Mouse (Mus musculus) layer of hippocampus, adult 11-12 months (tissue): ENCODE measurements around the gene Galnt10.
A peak's percentile ranks its signal among the peaks of the same experiment; 100 is the strongest.
"Not testable (repeated sequence)": the region's sequence is repeated elsewhere in the genome, so short reads cannot be mapped to it uniquely, and the experiment has no call there.

Source experiments
- DNase-seq: peaks from one replicate; pipeline ENCODE4 v3.0.0; 2022; ENCODE audit warnings: low spot score

Galnt10 gene

GRCm38 (mm10) chr11:57790866-57791535, 145.8 kb downstream of the Galnt10 start:
- no peak for DNase-seq

DNA sequence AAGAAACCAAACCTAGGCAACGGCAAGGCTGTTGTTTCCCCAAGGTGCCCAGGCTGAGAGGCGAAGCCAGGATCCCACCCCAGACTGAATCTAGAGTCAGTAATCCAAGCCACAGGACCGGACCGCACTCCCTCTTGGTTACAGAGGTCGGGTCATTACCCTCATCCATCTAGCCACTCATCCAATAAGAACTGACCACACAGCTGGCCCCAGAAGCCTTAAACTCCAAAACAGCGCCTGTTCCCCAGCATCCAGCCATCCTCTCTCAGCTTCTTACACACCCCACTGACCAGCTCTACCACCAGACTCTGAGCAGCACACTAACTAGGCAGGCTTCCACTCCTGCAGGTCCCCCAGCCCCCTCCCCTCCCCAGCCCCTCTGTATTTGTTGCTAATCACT, 149.8 kb downstream of the Galnt10 start:
- no peak for DNase-seq

DNA sequence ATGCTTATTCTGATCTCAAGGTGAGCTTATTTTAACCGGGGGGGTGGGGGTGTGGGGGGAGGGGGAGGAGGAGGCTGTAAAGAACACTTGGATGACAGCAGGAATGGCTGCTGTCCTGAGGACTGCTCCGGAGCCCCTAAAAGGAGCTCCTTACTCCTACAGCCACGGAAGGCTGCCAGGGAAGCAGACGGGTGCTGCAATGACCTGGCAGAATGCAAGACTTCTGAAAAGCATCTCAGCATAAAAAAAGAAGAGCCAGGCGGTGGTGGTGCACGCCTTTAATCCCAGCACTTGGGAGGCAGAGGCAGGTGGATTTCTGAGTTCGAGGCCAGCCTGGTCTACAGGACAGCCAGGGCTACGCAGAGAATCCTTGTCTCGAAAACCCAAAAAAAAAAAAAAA, 152.6 kb downstream of the Galnt10 start:
- DNase-seq: no peak

DNA sequence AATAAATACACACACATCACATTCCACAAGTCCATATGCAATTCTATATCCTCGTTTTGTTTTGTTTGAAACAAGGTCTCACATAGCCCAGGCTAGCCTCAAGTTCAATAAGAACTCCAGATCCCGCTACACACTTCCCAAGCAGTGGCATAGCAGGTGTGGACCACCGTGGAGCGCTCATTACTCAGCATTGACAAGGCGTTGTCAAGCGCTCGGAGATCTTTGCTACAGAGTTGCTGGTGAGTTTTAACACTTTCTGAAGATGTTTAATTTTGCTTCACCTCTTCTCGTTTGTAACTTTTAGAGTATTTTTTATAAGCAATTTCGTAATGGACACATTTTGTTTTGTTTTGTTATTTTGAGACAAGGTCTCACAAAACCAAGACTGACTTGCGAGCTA, 154.2 kb downstream of the Galnt10 start:
- no peak for DNase-seq

DNA sequence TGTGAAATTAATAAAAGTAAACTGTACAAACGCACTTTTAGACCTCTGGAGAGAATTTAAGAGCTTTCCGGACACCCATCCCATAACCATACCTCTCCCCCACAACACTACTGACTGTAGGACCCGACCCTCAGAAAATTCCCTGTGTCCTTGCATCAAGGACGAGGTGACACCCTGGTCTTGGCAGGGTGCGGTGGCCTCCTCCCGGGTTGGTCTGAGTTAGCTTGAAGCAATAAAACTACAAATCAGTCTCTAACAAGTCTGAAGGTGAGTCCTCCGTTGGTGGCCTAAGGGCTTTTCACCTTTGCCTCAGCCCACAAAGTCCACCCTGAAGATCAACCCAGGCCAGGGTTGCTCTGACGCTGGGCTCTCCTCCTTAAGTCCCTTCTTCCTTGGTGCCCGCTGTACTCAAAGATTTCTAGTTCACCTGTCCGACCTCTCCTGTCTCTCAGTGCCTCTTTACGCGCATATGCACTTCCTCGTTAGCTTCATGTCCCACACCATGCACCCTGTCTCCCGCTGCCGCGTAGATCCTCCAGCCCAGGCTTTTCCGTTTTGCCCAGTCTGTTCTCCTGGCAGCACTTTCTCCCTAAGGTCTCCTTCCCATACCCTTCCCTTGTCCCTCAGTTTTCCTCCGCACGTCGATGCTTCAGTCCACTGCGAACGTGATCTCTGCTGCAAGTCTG, 155.2 kb downstream of the Galnt10 start:
- no peak for DNase-seq

DNA sequence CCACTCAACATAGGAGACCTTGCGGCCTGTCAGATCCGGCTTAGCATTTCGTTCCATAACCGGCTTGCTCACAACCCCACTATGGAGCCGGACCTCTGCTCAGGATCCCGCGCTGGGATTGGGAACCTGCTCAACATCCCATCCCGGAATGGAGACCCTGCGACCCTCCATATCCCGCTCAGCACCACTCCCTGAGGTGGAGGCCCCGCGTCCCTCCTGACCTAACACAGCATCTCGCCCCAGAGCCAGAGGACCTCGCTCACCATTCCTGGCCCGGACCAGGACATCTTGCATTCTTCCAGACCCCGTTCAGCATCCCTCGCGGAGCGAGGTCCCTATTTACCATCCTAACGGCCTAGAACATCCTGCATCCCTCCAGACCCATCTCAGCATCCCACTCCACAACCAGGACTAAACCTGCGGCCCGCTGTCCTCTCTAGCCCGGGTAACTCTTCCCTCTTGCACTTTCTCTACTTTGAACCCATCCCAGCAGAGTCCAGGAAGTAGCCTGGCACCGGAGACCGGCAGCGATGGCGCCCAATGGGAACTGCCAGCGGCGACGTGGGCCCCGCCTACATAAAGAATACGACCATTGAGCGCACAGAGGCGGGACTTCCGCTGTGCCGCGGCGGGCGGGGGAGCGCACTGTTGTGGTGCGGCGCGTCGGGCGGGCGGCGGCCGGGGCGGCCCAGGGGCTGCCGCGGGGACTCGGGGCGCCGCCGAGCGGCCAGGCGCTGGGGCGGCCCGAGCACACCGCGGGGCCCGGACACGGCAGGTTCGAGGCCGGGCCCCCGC, 155.9 kb downstream of the Galnt10 start, which contains the start of gene Sap30l:
Sap30l (plus strand) TSS at position 667 of the 795 bp plus-strand sequence.
- DNase-seq: peak; percentile 97

- peak; percentile 37 for DNase-seq
Measured at GRCm38 (mm10) chr11:57801766-57802510, 156.7 kb downstream of the Galnt10 start.

DNA sequence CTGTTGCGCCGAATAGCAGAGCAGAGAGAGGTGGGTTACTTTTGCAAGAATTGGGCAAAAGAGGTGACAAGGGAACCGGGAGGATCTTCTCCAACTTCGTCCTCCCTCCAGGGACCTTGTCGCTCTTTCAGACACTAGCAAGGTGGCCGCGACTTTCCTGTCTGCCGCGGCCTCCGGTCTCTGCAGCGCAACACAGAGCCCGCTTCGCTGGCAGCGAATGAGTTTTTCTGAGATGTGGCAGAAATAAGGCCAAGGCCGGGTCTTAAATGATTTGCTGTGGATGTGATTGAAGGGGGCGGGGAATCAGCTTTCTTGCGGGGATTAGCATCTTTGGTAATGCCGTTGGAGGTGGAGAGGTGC, 157.2 kb downstream of the Galnt10 start:
- no peak for DNase-seq

DNA sequence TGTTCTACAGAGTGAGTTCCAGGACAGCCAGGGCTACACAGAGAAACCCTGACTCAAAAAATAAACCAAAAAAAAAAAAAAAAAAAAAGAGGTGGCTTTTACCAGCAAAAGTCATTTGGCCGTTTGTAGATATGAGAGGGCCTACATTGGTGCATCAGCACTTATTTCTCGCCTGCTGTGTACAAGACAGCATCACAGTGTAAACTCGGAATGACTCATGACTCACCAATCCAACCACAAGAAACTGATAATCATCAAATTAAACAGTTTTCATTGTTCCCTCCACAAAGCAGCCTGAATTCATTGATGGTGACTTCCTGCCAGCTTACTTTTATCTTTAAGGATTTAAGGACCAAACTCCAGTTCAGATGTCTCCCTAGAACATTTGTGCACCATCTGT, 159.8 kb downstream of the Galnt10 start:
- DNase-seq: no peak

GRCm38 (mm10) chr11:57809017-57809731, 163.9 kb downstream of the Galnt10 start:
- DNase-seq: no peak

DNA sequence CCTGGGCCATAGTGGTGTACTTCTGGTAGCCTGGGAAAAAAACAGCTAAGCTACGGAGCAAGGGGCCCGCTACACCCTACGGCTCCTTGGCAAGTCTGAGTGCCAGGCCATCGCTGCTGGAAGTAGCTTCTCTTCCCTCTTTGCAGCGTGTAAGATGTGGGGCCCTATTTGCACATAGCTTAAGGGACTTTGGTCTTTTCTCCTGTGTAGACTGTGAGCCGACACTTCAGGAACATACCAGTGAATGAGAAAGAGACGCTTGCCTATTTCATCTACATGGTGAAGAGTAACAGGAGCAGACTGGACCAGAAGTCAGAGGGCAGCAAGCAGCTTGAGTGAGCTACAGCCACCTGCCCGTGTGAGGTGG, 164.5 kb downstream of the Galnt10 start:
- DNase-seq: no peak

GRCm38 (mm10) chr11:57811006-57811405, 165.8 kb downstream of the Galnt10 start:
- no peak for DNase-seq

DNA sequence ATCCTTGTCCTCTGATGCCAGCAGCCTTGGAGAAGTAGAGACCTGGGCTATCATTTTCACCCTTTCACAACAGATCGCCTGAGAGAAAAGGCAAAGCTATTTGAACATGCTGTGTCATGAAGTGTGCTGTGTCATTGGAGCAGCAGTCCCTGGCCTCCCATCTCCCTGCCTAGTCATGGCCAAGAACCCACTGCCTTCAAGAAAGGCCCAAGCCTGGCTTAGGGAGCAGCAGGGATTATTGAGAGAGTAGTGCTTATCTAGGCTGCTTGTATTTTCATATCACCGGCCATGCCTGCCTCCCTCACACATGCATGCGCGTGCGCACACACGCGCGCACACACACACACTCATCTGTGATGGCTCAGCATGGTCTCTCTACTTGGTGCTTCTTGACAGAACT, 167.0 kb downstream of the Galnt10 start:
- DNase-seq: no peak

DNA sequence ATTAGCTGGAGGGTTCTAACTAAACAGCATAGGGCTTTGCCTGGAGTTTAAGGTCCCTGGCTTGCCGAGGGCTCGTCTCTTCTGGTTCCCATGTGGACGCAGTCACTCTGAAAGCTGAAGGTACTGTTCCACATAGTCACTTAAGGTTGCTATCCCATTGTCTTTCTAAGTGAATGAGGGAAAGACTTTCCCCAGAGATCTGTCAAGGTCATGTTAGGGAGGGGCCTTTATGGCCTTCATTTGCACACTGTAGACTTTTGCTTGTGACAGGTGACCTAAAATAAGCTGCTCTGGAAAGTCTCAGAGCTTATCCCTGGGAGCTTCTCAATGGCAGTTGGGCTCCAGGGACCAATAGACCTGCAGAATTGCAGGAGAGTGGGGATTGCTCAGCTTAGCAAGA, 168.4 kb downstream of the Galnt10 start:
- no peak for DNase-seq

GRCm38 (mm10) chr11:57818189-57818588, 172.9 kb downstream of the Galnt10 start:
- DNase-seq: no peak

GRCm38 (mm10) chr11:57819999-57820581, 174.8 kb downstream of the Galnt10 start:
- DNase-seq: peak; percentile 79

DNA sequence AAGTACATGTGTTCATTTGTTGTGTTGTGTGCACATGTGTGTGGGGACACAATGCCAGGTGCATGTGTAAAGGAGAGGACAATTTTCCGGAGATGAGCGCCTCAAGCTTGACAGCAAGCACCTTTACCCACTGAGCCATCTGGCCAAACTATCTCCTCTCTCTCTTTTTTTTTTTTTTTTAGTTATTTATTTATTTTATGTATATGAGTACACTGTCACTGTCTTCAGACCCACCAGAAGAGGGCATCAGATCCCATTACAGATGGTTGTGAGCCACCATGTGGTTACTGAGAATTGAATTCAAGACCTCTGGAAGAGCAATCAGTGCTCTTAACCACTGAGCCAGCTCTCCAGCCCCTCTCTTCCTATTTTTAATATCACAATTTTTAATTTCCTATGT, 177.9 kb downstream of the Galnt10 start:
- DNase-seq: not testable (repeated sequence)

- DNase-seq: no peak
Measured at GRCm38 (mm10) chr11:57823714-57824113, 178.5 kb downstream of the Galnt10 start.

GRCm38 (mm10) chr11:57825234-57825633, 180.0 kb downstream of the Galnt10 start:
- DNase-seq: not testable (repeated sequence)

GRCm38 (mm10) chr11:57827048-57827914, 182.0 kb downstream of the Galnt10 start:
- no peak for DNase-seq
